Mouse (Mus musculus): ENCODE measurements around the gene Ssxb2. TPM values are rescaled to one million over a fixed set of nuclear protein-coding genes. Genes with fewer than 3 reads are reported as not detected.
"Not testable (repeated sequence)": the region's sequence is repeated elsewhere in the genome, so short reads cannot be mapped to it uniquely, and the experiment has no call there.

Ssxb2 gene
- not detected for total RNA-seq (2021)
- long read RNA-seq, experiment 1: 0 reads
- long read RNA-seq, experiment 2: 0 reads

- DNase-seq (ENCODE audit: extremely low spot score in 1 of 2, low spot score in 2 of 2); H3K4me3 ChIP-seq; intact Hi-C loops (cut with DNase I); H3K27ac ChIP-seq: not testable (repeated sequence)
Measured at GRCm38 (mm10) chrX:8461626-8462025, at the start of gene Ssxb2. Ssxb2 (minus strand) TSS chrX:8461726.

- H3K4me3 ChIP-seq; DNase-seq (ENCODE audit: extremely low spot score in 1 of 2, low spot score in 2 of 2); intact Hi-C loops (cut with DNase I); H3K27ac ChIP-seq: not testable (repeated sequence)
Measured at GRCm38 (mm10) chrX:8413005-8413404, 48.5 kb downstream of the Ssxb2 start, which contains the start of gene Ssxb1. Ssxb1 (plus strand) TSS chrX:8413305.

Other genes with a start within 250 kb of the Ssxb2 start
- gene Ftsj1, start 209.3 kb downstream of the Ssxb2 start, total RNA-seq (2021): 10 to 100 TPM; 23.8 to 24.3 TPM
- 1 to 10 TPM; 3.9 to 7.3 TPM for gene Slc38a5, start 190.6 kb downstream of the Ssxb2 start, total RNA-seq (2021)
- not detected for gene Ssxb10, start 134.3 kb downstream of the Ssxb2 start, total RNA-seq (2021)
- not detected for gene Ssxb9, start 94.7 kb downstream of the Ssxb2 start, total RNA-seq (2021)
- not detected for gene Ssxb1, start 48.4 kb downstream of the Ssxb2 start, total RNA-seq (2021)
- not detected for gene Gm14459, start 63.2 kb upstream of the Ssxb2 start, total RNA-seq (2021)
- not detected for gene Ssxb6, start 86.5 kb upstream of the Ssxb2 start, total RNA-seq (2021)
- gene Ssxb3, start 130.1 kb upstream of the Ssxb2 start, total RNA-seq (2021): not detected
- not detected for gene Ssxb8, start 229.1 kb upstream of the Ssxb2 start, total RNA-seq (2021)